Mouse (Mus musculus) lung, adult 2 months (tissue): ENCODE data around the gene Kcnd3.

ENCODE experiments used
- CTCF ChIP-seq: fragments of 200-500 bp; IDR thresholded peaks from 2 replicates; pipeline ENCODE4 v1.5.1; 2011; ENCODE audit warnings: mild to moderate bottlenecking, low read length, control low read depth; ENCODE audit not compliant: insufficient read depth
- POLR2A ChIP-seq: fragments of 200-500 bp; IDR thresholded peaks from 2 replicates; pipeline ENCODE4 v1.6.1; 2011; ENCODE audit warnings: low read depth, mild to moderate bottlenecking, control low read depth, low read length, borderline replicate concordance; ENCODE audit errors: extremely low read depth

DNA sequence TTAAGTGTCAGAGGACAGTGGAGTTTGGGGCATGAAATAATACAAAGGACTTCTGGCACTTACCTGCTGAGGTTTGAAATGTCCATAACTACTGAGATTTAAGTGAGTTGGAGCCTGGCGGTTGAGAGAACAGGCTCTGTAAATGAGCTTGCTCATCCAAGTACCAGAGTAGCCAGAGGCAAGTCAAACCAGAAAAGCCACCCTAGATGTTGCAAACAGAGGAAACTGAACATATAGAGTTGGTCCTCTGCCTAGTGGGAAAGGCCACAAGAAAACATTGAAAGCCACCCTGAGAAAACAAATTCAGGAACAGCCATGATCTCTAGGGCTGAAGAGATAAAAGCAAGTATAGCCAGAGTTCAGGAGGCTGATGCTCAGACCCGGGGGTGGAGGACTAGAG is 121.0 kb downstream of the Kcnd3 start:
- no peak for TF ChIP-seq CTCF
- TF ChIP-seq POLR2A: no peak
